Mouse (Mus musculus) stomach, embryonic 14.5 days (tissue): ENCODE results near the gene Plin3. TPM values are rescaled to one million over a fixed set of nuclear protein-coding genes. Genes with fewer than 3 reads are reported as not detected.

Experiments used
- ATAC-seq: fragments of 200-750 bp; cut with Nextera tagmentation; 2 replicates; pipeline ENCODE4 v1.8.0; 2017; ENCODE audit warnings: low read depth, moderate TSS enrichment; ENCODE audit not compliant: insufficient number of reproducible peaks, insufficient read depth, low FRiP score
- H3K27ac ChIP-seq: fragments of 300-500 bp; sonication (generic); 2 replicates; pipeline ENCODE4 v1.5.1; 2014; ENCODE audit warnings: mild to moderate bottlenecking, low read length, moderate library complexity, mixed read lengths
- H3K27me3 ChIP-seq: fragments of 300-500 bp; sonication (generic); 2 replicates; pipeline ENCODE4 v1.6.1; 2014; ENCODE audit warnings: low read length, control low read depth, mixed read lengths; ENCODE audit not compliant: control insufficient read depth, insufficient read depth
- H3K36me3 ChIP-seq: fragments of 300-500 bp; sonication (generic); 2 replicates; pipeline ENCODE4 v1.6.1; 2014; ENCODE audit warnings: mild to moderate bottlenecking, control low read depth, low read length, moderate library complexity, mixed read lengths; ENCODE audit not compliant: control insufficient read depth, insufficient read depth
- H3K4me1 ChIP-seq: fragments of 300-500 bp; sonication (generic); 2 replicates; pipeline ENCODE4 v1.6.1; 2014; ENCODE audit warnings: low read length, control low read depth, mixed read lengths; ENCODE audit not compliant: control insufficient read depth, insufficient read depth
- H3K4me2 ChIP-seq: fragments of 300-500 bp; sonication (generic); replicated peaks from 2 replicates; pipeline ENCODE4 v1.6.1; 2014; ENCODE audit warnings: low read depth, low read length, control low read depth
- H3K4me3 ChIP-seq: fragments of 300-500 bp; sonication (generic); 2 replicates; pipeline ENCODE4 v1.5.1; 2014; ENCODE audit warnings: low read depth, low read length, control low read depth
- H3K9ac ChIP-seq: fragments of 300-500 bp; sonication (generic); replicated peaks from 2 replicates; pipeline ENCODE4 v1.6.1; 2014; ENCODE audit warnings: low read depth, mild to moderate bottlenecking, control low read depth, low read length, moderate library complexity, mixed read lengths
- H3K9me3 ChIP-seq: fragments of 300-500 bp; sonication (generic); 2 replicates; pipeline ENCODE4 v1.6.1; 2016; ENCODE audit warnings: low read depth, low read length, control low read depth; ENCODE audit not compliant: control insufficient read depth
- WGBS: fragments of 180-500 bp; shearing (Covaris S2); extraction: QIAGEN DNeasy Blood & Tissue Kit; methylation state at CpG from one replicate; pipeline ENCODE4 v1.1.7; 2014; 5-methylcytosine and 5-hydroxymethylcytosine counted together
- polyA plus RNA-seq: library from polyadenylated mRNA; unstranded; fragments of >200 nt; fragmentation: Nextera tagmentation; extraction: Ambion mirVana; gene quantifications from 2 replicates; pipeline ENCODE4 v1.2.1, GENCODE M21; 2014

Plin3 gene
- polyA plus RNA-seq, 1 experiment from 2014 or later = 76.6 TPM

GRCm38 (mm10) chr17:56291826-56292475 is 722 bp downstream of the Plin3 start:
- peaks cover 24% of the 10 kb centered on the region for H3K4me1 ChIP-seq
- H3K27me3 ChIP-seq = no peaks in the 10 kb centered on the region
- WGBS = 79% methylated on average over 7 of the region's 7 CpGs
- H3K27ac ChIP-seq = peak overlapping the region; percentile 98; the same call in 1 of the 2 replicates
- H3K4me3 ChIP-seq = no peak overlapping the region
- H3K4me2 ChIP-seq = no peak overlapping the region; the same call in 1 of the 2 replicates
- no peak overlapping the region for H3K9ac ChIP-seq
- no peaks in the 10 kb centered on the region for H3K9me3 ChIP-seq
- 0 out of 2 replicates have a peak, but pooled peaks cover 2% of the 10 kb centered on the region for H3K36me3 ChIP-seq
- ATAC-seq = no peak

GRCm38 (mm10) chr17:56291171-56291511 is 1.5 kb downstream of the Plin3 start:
- Histone ChIP-seq H3K4me3 (peak overlapping the region; percentile 51; the same call in 1 of the 2 replicates), H3K36me3 (peaks cover 6% of the 10 kb centered on the region; the same call in 1 of the 2 replicates), H3K9ac (peak overlapping the region; percentile 30; the same call in 1 of the 2 replicates), H3K27ac (peak overlapping the region; percentile 98), H3K4me1 (peaks cover 24% of the 10 kb centered on the region), H3K4me2 (peak overlapping the region; percentile 78), H3K9me3 (no peaks in the 10 kb centered on the region), H3K27me3 (no peaks in the 10 kb centered on the region)
- under 1% methylated on average over 16 of the region's 16 CpGs for whole genome bisulfite sequencing
- peak; percentile 83 for ATAC-seq

GRCm38 (mm10) chr17:56290388-56291170 is 2.1 kb downstream of the Plin3 start:
- ATAC-seq = peak; percentile 91
- H3K27ac ChIP-seq = peak overlapping the region; percentile 98
- peak overlapping the region; percentile 51 for H3K4me3 ChIP-seq
- peak overlapping the region; percentile 78 for H3K4me2 ChIP-seq
- H3K9ac ChIP-seq = peak overlapping the region; percentile 47
- H3K27me3 ChIP-seq = no peaks in the 10 kb centered on the region
- WGBS = 4% methylated on average over 17 of the region's 17 CpGs
- no peaks in the 10 kb centered on the region for H3K9me3 ChIP-seq
- peaks cover 24% of the 10 kb centered on the region for H3K4me1 ChIP-seq
- H3K36me3 ChIP-seq = peaks cover 11% of the 10 kb centered on the region

GRCm38 (mm10) chr17:56289371-56290331 is 3.0 kb downstream of the Plin3 start:
- Histone ChIP-seq H3K4me2 (peak overlapping the region; percentile 78), H3K27ac (peak overlapping the region; percentile 98), H3K9ac (peak overlapping the region; percentile 47), H3K9me3 (no peaks in the 10 kb centered on the region), H3K27me3 (no peaks in the 10 kb centered on the region), H3K36me3 (peaks cover 21% of the 10 kb centered on the region), H3K4me1 (peaks cover 24% of the 10 kb centered on the region), H3K4me3 (peak overlapping the region; percentile 51)
- ATAC-seq = 0 out of 2 replicates have a peak, but pooled peaks have one; percentile 6
- 3% methylated on average over 23 of the region's 23 CpGs for WGBS

GRCm38 (mm10) chr17:56288866-56289265 is 3.8 kb downstream of the Plin3 start:
- Histone ChIP-seq H3K36me3 (peaks cover 28% of the 10 kb centered on the region), H3K27ac (peak overlapping the region; percentile 98), H3K9me3 (no peaks in the 10 kb centered on the region), H3K4me3 (peak overlapping the region; percentile 51), H3K4me2 (peak overlapping the region; percentile 78), H3K9ac (peak overlapping the region; percentile 47; the same call in 1 of the 2 replicates), H3K27me3 (no peaks in the 10 kb centered on the region), H3K4me1 (peaks cover 24% of the 10 kb centered on the region)
- ATAC-seq = no peak
- whole genome bisulfite sequencing = 20% methylated on average over 3 of the region's 3 CpGs

GRCm38 (mm10) chr17:56287830-56288229 is 4.8 kb downstream of the Plin3 start:
- H3K4me1 ChIP-seq = peaks cover 24% of the 10 kb centered on the region
- H3K4me3 ChIP-seq = no peak overlapping the region
- 47% methylated on average over 3 of the region's 3 CpGs for WGBS
- H3K4me2 ChIP-seq = peak overlapping the region; percentile 0; the same call in 1 of the 2 replicates
- H3K27ac ChIP-seq = peak overlapping the region; percentile 66; the same call in 1 of the 2 replicates
- no peak for ATAC-seq
- H3K36me3 ChIP-seq = peaks cover 29% of the 10 kb centered on the region
- H3K9me3 ChIP-seq = no peaks in the 10 kb centered on the region
- no peaks in the 10 kb centered on the region for H3K27me3 ChIP-seq
- no peak overlapping the region for H3K9ac ChIP-seq

- H3K4me1 ChIP-seq = peaks cover 21% of the 10 kb centered on the region
- H3K4me2 ChIP-seq = no peak overlapping the region
- 96% methylated on average over 11 of the region's 11 CpGs for WGBS
- no peak for ATAC-seq
- no peak overlapping the region for H3K4me3 ChIP-seq
- no peaks in the 10 kb centered on the region for H3K27me3 ChIP-seq
- peaks cover 42% of the 10 kb centered on the region for H3K36me3 ChIP-seq
- H3K9me3 ChIP-seq = no peaks in the 10 kb centered on the region
- H3K27ac ChIP-seq = no peak overlapping the region
- no peak overlapping the region for H3K9ac ChIP-seq
Observed at GRCm38 (mm10) chr17:56285995-56286394, 6.7 kb downstream of the Plin3 start.

GRCm38 (mm10) chr17:56283316-56283715 is 9.4 kb downstream of the Plin3 start:
- H3K36me3 ChIP-seq = peaks cover 59% of the 10 kb centered on the region
- H3K4me1 ChIP-seq = peaks cover 7% of the 10 kb centered on the region
- H3K9ac ChIP-seq = no peak overlapping the region
- no peak for ATAC-seq
- H3K27ac ChIP-seq = no peak overlapping the region; the same call in 1 of the 2 replicates
- H3K4me3 ChIP-seq = no peak overlapping the region
- no peaks in the 10 kb centered on the region for H3K9me3 ChIP-seq
- 93% methylated on average over 8 of the region's 8 CpGs for WGBS
- H3K27me3 ChIP-seq = no peaks in the 10 kb centered on the region
- no peak overlapping the region for H3K4me2 ChIP-seq
